Comparison of ENCODE assay signal across 17 mouse cellular contexts in the genomic region with DNA sequence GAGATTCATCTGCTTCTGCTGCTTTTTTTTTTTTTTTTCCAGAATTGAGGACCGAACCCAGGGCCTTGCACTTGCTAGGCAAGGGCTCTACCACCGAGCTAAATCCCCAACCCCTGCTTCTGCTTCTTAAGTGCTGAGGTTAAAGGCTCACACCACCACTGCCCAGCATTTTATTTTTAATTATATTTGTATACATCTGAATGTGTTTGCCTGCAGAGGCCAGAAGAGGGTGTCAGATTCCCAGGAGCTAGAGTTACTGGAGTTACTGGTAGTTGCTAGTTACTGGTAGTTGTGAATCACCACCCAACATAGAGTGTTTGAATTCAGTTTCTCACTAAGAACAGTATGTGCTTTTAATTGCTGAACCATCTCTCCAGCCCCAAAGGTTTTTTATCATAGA.
"Had no signal": no experiment of that assay in that cellular context is flagged by ENCODE, and none has a peak within 500 bp of the region (broad histone marks: within the 10 kb centered on the region; RNA-seq: fewer than 3 reads in every experiment).

No protein-coding gene starts in this region.

- H3K4me3 ChIP-seq: kidney, embryonic 15.5 days; limb, embryonic 12.5 days; liver, embryonic 13.5 days; lung, embryonic 15.5 days; megakaryocyte, embryonic 14.5 days; midbrain, embryonic 13.5 days; myocyte; neural tube, embryonic 15.5 days had no signal

- H3K9ac ChIP-seq: kidney, embryonic 15.5 days; limb, embryonic 12.5 days; liver, embryonic 13.5 days; liver, postnatal 0 days; lung, embryonic 15.5 days; midbrain, embryonic 13.5 days; neural tube, embryonic 15.5 days had no signal

- H3K4me1 ChIP-seq: kidney, embryonic 15.5 days; limb, embryonic 12.5 days; liver, embryonic 13.5 days; lung, embryonic 15.5 days; midbrain, embryonic 13.5 days; neural tube, embryonic 15.5 days had no signal

- ATAC-seq: liver, postnatal 0 days; midbrain, embryonic 13.5 days had no signal

- H3K27ac ChIP-seq: kidney, embryonic 15.5 days; limb, embryonic 12.5 days; liver, embryonic 13.5 days; lung, embryonic 15.5 days; macrophage; midbrain, embryonic 13.5 days; neural tube, embryonic 15.5 days had no signal

- H3K36me3 ChIP-seq: liver, embryonic 13.5 days; neural tube, embryonic 15.5 days had no signal

- H3K4me2 ChIP-seq: kidney, embryonic 15.5 days; limb, embryonic 12.5 days; liver, embryonic 13.5 days; lung, embryonic 15.5 days; midbrain, embryonic 13.5 days; neural tube, embryonic 15.5 days had no signal

- H3K9me3 ChIP-seq: liver, embryonic 13.5 days; lung, embryonic 15.5 days; neural tube, embryonic 15.5 days had no signal

- DNase-seq: kidney, adult 18-20 months; kidney, postnatal 25 days; liver; liver, embryonic 13.5 days; liver, postnatal 0 days; right cerebral cortex, adult 18-20 months; right cerebral cortex, postnatal 25 days; thymus, adult 2 months; thymus, postnatal 25 days had no signal

- H3K27me3 ChIP-seq: kidney, embryonic 15.5 days; limb, embryonic 12.5 days; liver, embryonic 13.5 days; lung, embryonic 15.5 days; megakaryocyte, embryonic 14.5 days; midbrain, embryonic 13.5 days; neural tube, embryonic 15.5 days had no signal
